Mouse (Mus musculus): ENCODE measurements around the gene Boll.

The Boll gene

DNA sequence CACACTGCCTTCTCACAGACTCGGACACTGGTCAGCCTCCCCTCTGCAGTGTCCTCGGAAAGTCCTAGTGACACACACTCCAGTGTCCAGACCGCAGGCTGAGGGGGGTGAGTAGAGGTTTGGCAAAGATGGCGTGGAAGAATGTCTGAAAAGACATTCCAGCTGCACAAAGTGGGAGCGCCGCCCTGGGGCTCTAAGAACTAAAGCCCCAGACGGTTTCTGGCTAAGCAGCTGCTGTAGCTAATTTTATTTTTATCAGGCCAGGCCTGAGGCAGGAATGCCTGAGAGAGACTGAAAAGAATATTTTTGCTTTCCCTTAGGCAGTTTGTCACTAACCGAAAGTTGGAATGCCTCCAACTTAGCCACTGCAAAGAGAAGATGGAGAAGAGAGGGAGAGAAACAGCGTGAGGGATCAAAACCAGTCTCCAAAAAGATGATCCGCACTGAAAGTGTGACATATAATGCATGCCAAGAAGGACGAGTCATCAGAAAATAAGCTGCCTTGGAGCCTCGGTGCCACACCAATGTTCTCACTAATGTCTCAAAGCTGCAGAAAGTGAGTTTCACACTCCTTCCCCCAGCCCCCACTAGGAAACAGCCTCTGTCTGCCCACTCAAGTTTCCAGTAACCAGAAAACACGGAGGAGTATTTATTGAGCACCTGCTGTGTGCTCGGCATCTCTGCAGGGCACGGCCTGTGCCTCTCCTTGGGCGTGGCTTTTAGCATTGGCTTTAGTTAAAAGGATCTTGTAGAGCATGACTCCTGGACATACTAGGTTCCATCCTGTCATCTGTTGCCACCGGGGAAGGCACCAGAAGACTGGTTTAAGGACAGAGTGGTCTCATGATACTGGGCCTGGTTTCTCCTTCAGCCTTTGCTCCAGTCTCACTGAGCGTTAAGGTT lies 161.2 kb downstream of the Boll start:
- DNase-seq, result peak; percentile 53

- DNase-seq, result no peak
These were observed 164.6 kb downstream of the Boll start for GRCm38 (mm10) chr1:55198719-55199118.

Measured in lung, postnatal 14 days (tissue).